Mouse (Mus musculus) limb, embryonic 14.5 days (tissue): ENCODE data around the gene Stx1b. TPM values are rescaled to one million over a fixed set of nuclear protein-coding genes. Genes with fewer than 3 reads are reported as not detected.
A peak's percentile ranks its signal among the peaks of the same experiment; 100 is the strongest.

ENCODE experiments used
- ATAC-seq: fragments of 200-750 bp; cut with Nextera tagmentation; 2 replicates; pipeline ENCODE4 v1.8.0; 2017; ENCODE audit warnings: low read depth, moderate number of reproducible peaks, moderate TSS enrichment; ENCODE audit not compliant: low FRiP score
- DNase-seq: peaks from one replicate; pipeline ENCODE4 v3.0.0-alpha.2; 2015; ENCODE audit warnings: low spot score
- H3K27ac ChIP-seq: fragments of 300-500 bp; sonication (generic); replicated peaks from 2 replicates; pipeline ENCODE4 v1.5.1; 2014; ENCODE audit warnings: low read depth, mild to moderate bottlenecking, low read length, moderate library complexity, mixed read lengths
- H3K27me3 ChIP-seq: fragments of 300-500 bp; sonication (generic); 2 replicates; pipeline ENCODE4 v1.6.1; 2014; ENCODE audit warnings: low read length, mixed read lengths; ENCODE audit not compliant: control insufficient read depth, insufficient read depth
- H3K36me3 ChIP-seq: fragments of 300-500 bp; sonication (generic); 2 replicates; pipeline ENCODE4 v1.6.1; 2014; ENCODE audit warnings: mild to moderate bottlenecking, low read length, moderate library complexity, mixed read lengths; ENCODE audit not compliant: control insufficient read depth, insufficient read depth
- H3K4me1 ChIP-seq: fragments of 300-500 bp; sonication (generic); 2 replicates; pipeline ENCODE4 v1.6.1; 2014; ENCODE audit warnings: antibody characterized with exemption, low read length, mixed read lengths; ENCODE audit not compliant: control insufficient read depth, insufficient read depth
- H3K4me2 ChIP-seq: fragments of 300-500 bp; sonication (generic); replicated peaks from 2 replicates; pipeline ENCODE4 v1.6.1; 2014; ENCODE audit warnings: low read depth, mild to moderate bottlenecking, low read length, moderate library complexity; ENCODE audit not compliant: severe bottlenecking
- H3K4me3 ChIP-seq: fragments of 300-500 bp; sonication (generic); replicated peaks from 2 replicates; pipeline ENCODE4 v1.5.1; 2014; ENCODE audit warnings: low read length
- H3K9ac ChIP-seq: fragments of 300-500 bp; sonication (generic); 2 replicates; pipeline ENCODE4 v1.6.1; 2014; ENCODE audit warnings: mild to moderate bottlenecking, low read depth, low read length, moderate library complexity; ENCODE audit not compliant: severe bottlenecking
- H3K9me3 ChIP-seq: fragments of 300-500 bp; sonication (generic); 2 replicates; pipeline ENCODE4 v1.6.1; 2016; ENCODE audit warnings: low read length; ENCODE audit not compliant: control insufficient read depth
- POLR2A ChIP-seq: fragments of 200-500 bp; IDR thresholded peaks from 2 replicates; pipeline ENCODE4 v1.8.0; 2012; ENCODE audit warnings: inconsistent platforms, mild to moderate bottlenecking, moderate library complexity, borderline replicate concordance; ENCODE audit not compliant: insufficient read depth, insufficient read length; ENCODE audit errors: extremely low read depth
- WGBS: fragments of 180-500 bp; shearing (Covaris S2); extraction: QIAGEN DNeasy Blood & Tissue Kit; methylation state at CpG from one replicate; pipeline ENCODE4 v1.1.7; 2014; 5-methylcytosine and 5-hydroxymethylcytosine counted together
- polyA plus RNA-seq, 2 experiments: library from polyadenylated mRNA; depleted of rRNA in 1 of 2; stranded (reverse) in 1 of 2; unstranded in 1 of 2; fragments of >200 nt; fragmentation: Nextera tagmentation in 1 of 2; extraction: Ambion mirVana in 1 of 2; gene quantifications; 2 replicates each; pipeline versions ENCODE4 v1.2.1 to v1.2.3; 2012 to 2014

The Stx1b gene
- polyA plus RNA-seq, 2 experiments, result 4.0 to 43.9 TPM

GRCm38 (mm10) chr7:127811240-127811639 is 13.1 kb downstream of the Stx1b start:
- peaks cover 50% of the 10 kb centered on the region for H3K36me3 ChIP-seq
- 78% methylated on average over 4 of the region's 4 CpGs for whole genome bisulfite sequencing
- H3K4me2 ChIP-seq, result no peak overlapping the region
- TF ChIP-seq POLR2A, result no peak
- H3K27me3 ChIP-seq, result no peaks in the 10 kb centered on the region
- no peaks in the 10 kb centered on the region for H3K4me1 ChIP-seq
- no peaks in the 10 kb centered on the region for H3K9me3 ChIP-seq
- DNase-seq (no peak), ATAC-seq (no peak)
- no peak overlapping the region for H3K4me3 ChIP-seq
- H3K27ac ChIP-seq, result no peak overlapping the region
- H3K9ac ChIP-seq, result no peak overlapping the region

GRCm38 (mm10) chr7:127810650-127811049 is 13.7 kb downstream of the Stx1b start:
- no peak for ATAC-seq

GRCm38 (mm10) chr7:127809846-127810245 is 14.5 kb downstream of the Stx1b start:
- no peak overlapping the region for H3K9ac ChIP-seq
- no peak for TF ChIP-seq POLR2A
- ATAC-seq (no peak), DNase-seq (no peak)
- H3K36me3 ChIP-seq, result peaks cover 46% of the 10 kb centered on the region
- no peaks in the 10 kb centered on the region for H3K4me1 ChIP-seq
- no peak overlapping the region for H3K4me3 ChIP-seq
- H3K27me3 ChIP-seq, result no peaks in the 10 kb centered on the region
- WGBS, result 100% methylated on average over 1 of the region's 1 CpGs
- no peak overlapping the region for H3K4me2 ChIP-seq
- no peaks in the 10 kb centered on the region for H3K9me3 ChIP-seq
- no peak overlapping the region for H3K27ac ChIP-seq

More at GRCm38 (mm10) chr7:127810650-127811049, 13.7 kb downstream of the Stx1b start:
- DNase-seq, result no peak
- no peak overlapping the region for H3K4me3 ChIP-seq
- TF ChIP-seq POLR2A, result no peak
- H3K27me3 ChIP-seq, result no peaks in the 10 kb centered on the region
- H3K9me3 ChIP-seq, result no peaks in the 10 kb centered on the region
- peaks cover 50% of the 10 kb centered on the region for H3K36me3 ChIP-seq
- no peak overlapping the region for H3K27ac ChIP-seq
- 82% methylated on average over 10 of the region's 10 CpGs for WGBS
- H3K9ac ChIP-seq, result no peak overlapping the region
- H3K4me1 ChIP-seq, result no peaks in the 10 kb centered on the region
- no peak overlapping the region for H3K4me2 ChIP-seq

DNA sequence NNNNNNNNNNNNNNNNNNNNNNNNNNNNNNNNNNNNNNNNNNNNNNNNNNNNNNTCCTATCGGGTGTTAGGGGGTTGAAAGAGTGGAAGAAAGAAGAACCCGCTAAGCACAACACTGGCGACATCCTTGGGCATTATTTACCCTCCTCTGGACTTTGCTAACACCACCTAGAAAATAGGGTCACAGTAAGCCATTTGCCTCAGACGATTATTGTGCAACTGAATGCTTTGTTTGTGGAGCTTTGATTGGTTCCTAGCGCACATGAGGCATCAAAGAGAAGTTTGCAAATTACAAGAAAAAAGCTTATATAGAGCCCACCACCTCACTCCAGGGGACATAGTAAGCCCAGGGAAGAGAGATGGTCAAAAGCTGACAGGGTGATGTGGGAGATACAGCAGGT is 15.5 kb downstream of the Stx1b start:
- Histone ChIP-seq H3K27ac (no peak overlapping the region), H3K4me1 (no peaks in the 10 kb centered on the region), H3K4me3 (no peak overlapping the region), H3K9ac (no peak overlapping the region), H3K4me2 (no peak overlapping the region), H3K36me3 (peaks cover 43% of the 10 kb centered on the region), H3K9me3 (no peaks in the 10 kb centered on the region), H3K27me3 (no peaks in the 10 kb centered on the region)
- DNase-seq, result no peak
- 79% methylated on average over 5 of the region's 5 CpGs for WGBS
- TF ChIP-seq POLR2A, result no peak
- ATAC-seq, result no peak

- no peak for ATAC-seq
Measured at GRCm38 (mm10) chr7:127802313-127802712, 22.0 kb downstream of the Stx1b start.

DNA sequence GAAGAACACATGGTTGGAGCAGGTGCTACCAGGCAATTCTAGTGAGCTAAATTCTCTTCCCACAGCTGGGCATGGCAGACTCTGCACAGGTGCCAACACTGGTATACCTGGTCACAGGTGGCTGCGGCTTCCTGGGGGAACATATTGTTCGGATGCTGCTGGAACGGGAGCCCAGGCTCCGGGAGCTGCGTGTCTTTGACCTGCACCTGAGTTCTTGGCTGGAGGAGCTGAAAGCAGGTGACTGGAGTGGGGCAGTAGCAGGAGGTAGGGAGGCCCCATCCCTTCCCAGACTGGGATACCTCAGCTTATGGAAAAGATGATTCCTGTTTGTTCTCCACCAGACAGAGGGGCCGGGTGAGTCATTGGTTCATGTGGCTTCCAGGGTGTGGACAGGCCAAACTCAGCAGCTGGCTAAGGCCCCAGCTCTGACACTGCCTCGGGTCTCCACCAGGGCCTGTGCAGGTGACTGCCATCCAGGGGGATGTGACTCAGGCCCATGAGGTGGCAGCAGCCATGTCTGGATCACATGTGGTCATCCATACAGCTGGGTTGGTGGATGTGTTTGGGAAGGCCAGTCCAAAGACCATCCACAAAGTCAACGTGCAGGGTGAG is 23.2 kb downstream of the Stx1b start:
- H3K27ac ChIP-seq, result no peak overlapping the region
- no peak for TF ChIP-seq POLR2A
- DNase-seq (no peak), ATAC-seq (no peak)
- H3K27me3 ChIP-seq, result no peaks in the 10 kb centered on the region
- H3K4me2 ChIP-seq, result peak overlapping the region; percentile 43; the same call in 1 of the 2 replicates
- no peaks in the 10 kb centered on the region for H3K4me1 ChIP-seq
- WGBS, result 86% methylated on average over 8 of the region's 8 CpGs
- H3K9me3 ChIP-seq, result no peaks in the 10 kb centered on the region
- H3K4me3 ChIP-seq, result no peak overlapping the region
- H3K9ac ChIP-seq, result peak overlapping the region; percentile 2; the same call in 1 of the 2 replicates
- H3K36me3 ChIP-seq, result peaks cover 69% of the 10 kb centered on the region

More at GRCm38 (mm10) chr7:127802313-127802712, 22.0 kb downstream of the Stx1b start:
- no peak for DNase-seq
- Histone ChIP-seq H3K36me3 (peaks cover 57% of the 10 kb centered on the region), H3K9ac (no peak overlapping the region), H3K9me3 (no peaks in the 10 kb centered on the region), H3K4me1 (no peaks in the 10 kb centered on the region), H3K4me3 (no peak overlapping the region), H3K4me2 (no peak overlapping the region), H3K27ac (no peak overlapping the region), H3K27me3 (no peaks in the 10 kb centered on the region)
- TF ChIP-seq POLR2A, result no peak
- WGBS, result 92% methylated on average over 17 of the region's 17 CpGs
